Mouse (Mus musculus): ENCODE measurements around the gene Mad1l1.

GRCm38 (mm10) chr5:140101409-140102009, 219.8 kb downstream of the Mad1l1 start:
- TF ChIP-seq CTCF (IDR thresholded peaks at IDR 0.05; ENCODE audit: control insufficient read depth, insufficient read depth, low read length) (no peak), POLR2A (IDR thresholded peaks at IDR 0.05; ENCODE audit: borderline replicate concordance, control insufficient read depth, low read depth, low read length) (no peak)

Data from bone marrow, adult 2 months (tissue).